ENCODE assay signal across 7 mouse cellular contexts in the genomic region with DNA sequence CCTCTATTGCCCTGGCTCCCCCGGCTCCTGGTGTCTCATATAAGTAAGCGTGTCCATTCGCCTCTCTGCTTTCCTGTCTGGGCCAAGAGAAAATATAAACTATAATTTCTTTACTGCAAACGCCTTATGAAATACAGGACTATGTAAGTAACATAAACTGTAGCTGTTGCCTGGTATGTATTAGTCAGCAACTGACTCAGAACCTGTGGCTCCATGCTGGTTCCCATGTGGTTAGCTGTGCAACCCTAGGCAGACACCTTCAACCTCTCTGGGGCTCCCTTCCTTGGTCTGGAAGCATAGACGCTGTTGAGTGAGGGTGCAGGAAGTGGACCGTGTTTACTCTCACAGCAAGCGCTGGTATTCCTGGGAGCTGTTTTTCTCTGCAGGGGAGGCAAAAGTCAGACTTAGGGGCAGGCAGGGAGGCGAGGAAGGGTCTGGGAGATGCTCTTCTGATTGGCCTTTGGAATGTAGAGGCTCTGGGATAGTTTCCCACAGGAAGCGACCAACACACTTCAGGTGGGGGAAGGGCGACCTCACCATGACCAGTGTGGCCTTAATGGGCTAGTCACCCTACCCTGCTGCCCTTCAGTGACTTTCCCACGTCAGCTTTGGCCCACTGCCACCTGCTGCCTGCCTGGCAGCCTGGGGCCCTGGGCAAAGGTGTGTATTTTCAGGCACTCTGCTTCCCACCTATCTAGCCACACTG.
DNase-seq lines count a peak whose midpoint lies in the region; ATAC-seq and TF ChIP-seq lines count a peak whose summit lies in the region.

No protein-coding gene starts in this region.

- peaks cover 5% of the 10 kb centered on the region for H3K4me1 ChIP-seq in embryonic facial prominence, embryonic 14.5 days (ENCODE audit: control insufficient read depth, insufficient read depth, low read length)
- H3K4me1 ChIP-seq in intestine, postnatal 0 days (replicated peaks; ENCODE audit: control insufficient read depth, insufficient read depth, low read length): peaks cover 11% of the 10 kb centered on the region; the same call in 1 of the 2 replicates
- peaks cover 9% of the 10 kb centered on the region; the same call in 1 of the 2 replicates for H3K4me1 ChIP-seq in lung, adult 2 months (ENCODE audit: control insufficient read depth, insufficient read depth, low read length)
- no peaks in the 10 kb centered on the region for H3K4me1 ChIP-seq in cerebellum, adult 2 months (ENCODE audit: control insufficient read depth, insufficient read depth, low read length)
- H3K4me1 ChIP-seq in hindbrain, embryonic 13.5 days (replicated peaks): peaks cover 10% of the 10 kb centered on the region; the same call in 1 of the 2 replicates

- no peak overlapping the region for H3K4me3 ChIP-seq in embryonic facial prominence, embryonic 14.5 days (ENCODE audit: low read depth, low read length)
- no peak overlapping the region for H3K4me3 ChIP-seq in intestine, postnatal 0 days (ENCODE audit: low read depth, low read length)
- H3K4me3 ChIP-seq in lung, adult 2 months (replicated peaks; ENCODE audit: extremely low read depth, low read depth, low read length): no peak overlapping the region
- no peak overlapping the region for H3K4me3 ChIP-seq in cerebellum, adult 2 months (replicated peaks; ENCODE audit: insufficient read depth, low read depth, low read length)
- H3K4me3 ChIP-seq in hindbrain, embryonic 13.5 days: no peak overlapping the region

- H3K36me3 ChIP-seq in embryonic facial prominence, embryonic 14.5 days (ENCODE audit: control insufficient read depth, insufficient read depth, low read length): peaks cover 5% of the 10 kb centered on the region; the same call in 1 of the 2 replicates
- peaks cover 16% of the 10 kb centered on the region; the same call in 1 of the 2 replicates for H3K36me3 ChIP-seq in intestine, postnatal 0 days (ENCODE audit: control insufficient read depth, insufficient read depth)
- no peaks in the 10 kb centered on the region for H3K36me3 ChIP-seq in hindbrain, embryonic 13.5 days

- DNase-seq in adrenal gland, adult (ENCODE audit: inconsistent age in 2 of 2, low spot score in 1 of 2): peak; percentile 76 to 92
- no peak for DNase-seq in embryonic facial prominence, embryonic 14.5 days (ENCODE audit: low spot score)
- peak; percentile 51 for DNase-seq in lung, adult 2 months
- DNase-seq in cerebellum, postnatal 4 days (ENCODE audit: low spot score in 2 of 2): no peak
- no peak for DNase-seq in cerebellum, adult 2 months

- H3K27ac ChIP-seq in embryonic facial prominence, embryonic 14.5 days (replicated peaks; ENCODE audit: low read depth, low read length): 0 out of 2 replicates have a peak overlapping the region, but pooled peaks have one; percentile 15
- H3K27ac ChIP-seq in intestine, postnatal 0 days (ENCODE audit: low read depth, low read length): peak overlapping the region; percentile 94
- H3K27ac ChIP-seq in cerebellum, adult 2 months (ENCODE audit: insufficient read depth, low read length): no peak overlapping the region
- H3K27ac ChIP-seq in hindbrain, embryonic 13.5 days: no peak overlapping the region

- no peak overlapping the region for H3K9ac ChIP-seq in embryonic facial prominence, embryonic 14.5 days (ENCODE audit: low read depth, low read length)
- H3K9ac ChIP-seq in intestine, postnatal 0 days (ENCODE audit: low read depth, low read length): no peak overlapping the region
- H3K9ac ChIP-seq in hindbrain, embryonic 13.5 days: no peak overlapping the region

- 48% methylated on average over 11 of the region's 11 CpGs for WGBS in embryonic facial prominence, embryonic 14.5 days
- WGBS in intestine, postnatal 0 days: 41% methylated on average over 11 of the region's 11 CpGs
- 39% methylated on average over 11 of the region's 11 CpGs for WGBS in lung, adult 2 months
- 80% methylated on average over 11 of the region's 11 CpGs for WGBS in cerebellum, adult 2 months
- 74% methylated on average over 11 of the region's 11 CpGs for WGBS in hindbrain, embryonic 13.5 days

- H3K27me3 ChIP-seq in embryonic facial prominence, embryonic 14.5 days (replicated peaks; ENCODE audit: control insufficient read depth, insufficient read depth, low read length): no peaks in the 10 kb centered on the region
- H3K27me3 ChIP-seq in intestine, postnatal 0 days (replicated peaks; ENCODE audit: control insufficient read depth, insufficient read depth, low read length): no peaks in the 10 kb centered on the region
- H3K27me3 ChIP-seq in cerebellum, adult 2 months (ENCODE audit: control insufficient read depth, insufficient read depth, low read length): no peaks in the 10 kb centered on the region
- no peaks in the 10 kb centered on the region for H3K27me3 ChIP-seq in hindbrain, embryonic 13.5 days

- H3K4me2 ChIP-seq in embryonic facial prominence, embryonic 14.5 days (ENCODE audit: low read depth, low read length): no peak overlapping the region
- H3K4me2 ChIP-seq in intestine, postnatal 0 days (replicated peaks; ENCODE audit: low read depth): peak overlapping the region; percentile 57; the same call in 1 of the 2 replicates
- no peak overlapping the region for H3K4me2 ChIP-seq in hindbrain, embryonic 13.5 days

- H3K9me3 ChIP-seq in embryonic facial prominence, embryonic 14.5 days (ENCODE audit: control insufficient read depth, low read length): no peaks in the 10 kb centered on the region
- no peaks in the 10 kb centered on the region for H3K9me3 ChIP-seq in intestine, postnatal 0 days (ENCODE audit: control insufficient read depth)
- no peaks in the 10 kb centered on the region for H3K9me3 ChIP-seq in hindbrain, embryonic 13.5 days

- TF ChIP-seq CTCF in intestine, postnatal 0 days (IDR thresholded peaks at IDR 0.05; ENCODE audit: low read depth): no peak
- no peak for TF ChIP-seq CTCF in lung, adult 2 months (IDR thresholded peaks at IDR 0.05; ENCODE audit: insufficient read depth, low read length)
- TF ChIP-seq CTCF in cerebellum, adult 2 months (IDR thresholded peaks at IDR 0.05; ENCODE audit: borderline replicate concordance, insufficient read depth, low read depth, low read length): no peak

- TF ChIP-seq POLR2A in lung, adult 2 months (IDR thresholded peaks at IDR 0.05; ENCODE audit: borderline replicate concordance, extremely low read depth, low read depth, low read length): peak; percentile 41; the same call in 1 of the 2 replicates
- TF ChIP-seq POLR2A in cerebellum, adult 2 months (IDR thresholded peaks at IDR 0.05; ENCODE audit: borderline replicate concordance, insufficient read depth, low read length): no peak

- ATAC-seq in embryonic facial prominence, embryonic 14.5 days (ENCODE audit: low read depth): no peak
- ATAC-seq in intestine, postnatal 0 days: peak; percentile 57
- no peak for ATAC-seq in hindbrain, embryonic 13.5 days (ENCODE audit: low FRiP score)

Comparison
In these comparisons a context has a peak if more than half of its experiments do, and no peak if none do; other contexts are left out.
1. DNase-seq: peak in adrenal gland, adult (2 of 2) and lung, adult 2 months (single experiment); none in embryonic facial prominence, embryonic 14.5 days (single experiment), cerebellum, postnatal 4 days (0 of 2) and cerebellum, adult 2 months (0 of 2).
2. H3K27ac ChIP-seq: peak in embryonic facial prominence, embryonic 14.5 days (single experiment) and intestine, postnatal 0 days (single experiment); none in cerebellum, adult 2 months (single experiment) and hindbrain, embryonic 13.5 days (single experiment).